Mouse (Mus musculus): Measurements from ENCODE around the gene Recql5.

DNA sequence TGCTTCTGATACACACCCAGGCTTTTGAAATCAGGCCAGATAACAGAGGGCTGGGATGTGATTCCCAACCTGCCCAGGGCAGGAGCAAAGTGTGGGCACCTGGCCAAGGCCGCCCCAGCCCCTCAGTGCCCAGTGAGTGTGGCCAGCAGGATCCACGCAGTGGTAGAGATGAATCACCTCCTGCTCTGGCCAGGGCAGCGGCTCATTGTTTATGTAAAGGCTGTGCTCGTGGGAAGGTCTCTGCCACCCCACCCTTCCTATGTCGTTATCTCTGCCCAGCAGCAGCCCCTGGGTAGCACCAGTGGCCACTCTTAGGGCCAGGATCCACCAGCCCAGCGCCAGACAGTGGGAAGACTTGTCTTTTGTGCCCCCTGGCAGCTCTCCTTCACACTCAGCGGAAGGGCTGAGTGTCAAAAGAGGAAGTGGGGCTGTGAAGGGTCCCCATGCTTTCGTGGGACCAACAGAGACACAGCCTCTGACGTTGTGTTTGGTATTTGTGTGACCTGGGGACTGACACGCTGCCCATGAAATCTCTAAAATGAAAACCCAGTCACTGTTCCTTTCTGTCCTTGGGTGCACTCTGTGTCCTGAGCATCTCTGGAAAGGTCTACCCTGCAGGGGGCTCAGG is 31.8 kb upstream of the Recql5 start:
- TF ChIP-seq POLR2A (IDR thresholded peaks at IDR 0.05; ENCODE audit: borderline replicate concordance, extremely low read depth, low read depth, low read length) = no peak
- no peak for TF ChIP-seq CTCF (IDR thresholded peaks at IDR 0.05; ENCODE audit: insufficient read depth, low read length)
